Mouse (Mus musculus) c-Kit-positive CD71-positive TER-119-positive erythroid progenitor cells, embryonic 14.5 days (primary cell): Measurements from ENCODE around the gene Dnttip2.

Experiments
- DNase-seq: peaks from one replicate; pipeline ENCODE4 v3.0.0-alpha.2; 2013; ENCODE audit warnings: low spot score

Gene Dnttip2

GRCm38 (mm10) chr3:122290696-122291095 is 16.5 kb downstream of the Dnttip2 start:
- DNase-seq, result no peak

GRCm38 (mm10) chr3:122291828-122292227 is 17.6 kb downstream of the Dnttip2 start:
- DNase-seq, result no peak

- DNase-seq, result peak; percentile 86
Measured at GRCm38 (mm10) chr3:122292300-122293222, 18.4 kb downstream of the Dnttip2 start.

DNA sequence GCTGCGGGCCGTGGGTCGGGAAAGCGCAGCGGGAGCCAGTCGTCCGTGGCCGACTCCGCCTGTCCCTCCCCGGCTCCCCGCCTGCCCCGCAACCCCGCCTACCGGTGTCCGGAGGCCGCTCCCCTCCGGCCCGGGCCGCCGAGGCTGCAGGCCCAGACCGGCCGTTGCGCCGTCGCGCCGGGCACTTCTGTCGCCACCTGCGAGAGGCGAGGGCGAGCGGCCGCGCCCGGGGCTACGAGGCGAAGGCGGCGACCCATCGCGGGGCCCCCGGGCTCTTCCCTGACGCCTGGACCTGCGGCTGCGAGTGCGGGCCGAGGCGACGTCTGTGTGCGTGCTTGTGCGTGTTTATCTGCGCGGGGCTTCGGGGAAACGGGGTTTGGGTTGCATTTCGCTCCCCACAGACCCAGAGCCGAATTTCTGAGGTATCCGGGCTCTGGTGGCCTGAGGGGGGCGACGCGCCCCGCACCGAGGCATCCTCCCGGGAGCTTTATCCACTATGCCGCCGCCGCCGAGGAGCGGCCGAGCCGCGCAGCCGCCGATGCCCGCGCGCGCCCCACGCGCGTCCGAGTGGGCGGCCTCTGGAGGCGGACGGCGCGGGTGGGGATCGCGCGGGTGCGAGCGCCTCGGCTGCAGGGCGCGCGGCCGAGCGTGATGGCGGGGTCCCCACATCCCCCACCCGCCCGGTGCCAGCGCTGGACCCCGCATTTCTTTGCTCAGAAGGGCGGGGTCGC is 19.2 kb downstream of the Dnttip2 start:
- DNase-seq, result no peak

DNA sequence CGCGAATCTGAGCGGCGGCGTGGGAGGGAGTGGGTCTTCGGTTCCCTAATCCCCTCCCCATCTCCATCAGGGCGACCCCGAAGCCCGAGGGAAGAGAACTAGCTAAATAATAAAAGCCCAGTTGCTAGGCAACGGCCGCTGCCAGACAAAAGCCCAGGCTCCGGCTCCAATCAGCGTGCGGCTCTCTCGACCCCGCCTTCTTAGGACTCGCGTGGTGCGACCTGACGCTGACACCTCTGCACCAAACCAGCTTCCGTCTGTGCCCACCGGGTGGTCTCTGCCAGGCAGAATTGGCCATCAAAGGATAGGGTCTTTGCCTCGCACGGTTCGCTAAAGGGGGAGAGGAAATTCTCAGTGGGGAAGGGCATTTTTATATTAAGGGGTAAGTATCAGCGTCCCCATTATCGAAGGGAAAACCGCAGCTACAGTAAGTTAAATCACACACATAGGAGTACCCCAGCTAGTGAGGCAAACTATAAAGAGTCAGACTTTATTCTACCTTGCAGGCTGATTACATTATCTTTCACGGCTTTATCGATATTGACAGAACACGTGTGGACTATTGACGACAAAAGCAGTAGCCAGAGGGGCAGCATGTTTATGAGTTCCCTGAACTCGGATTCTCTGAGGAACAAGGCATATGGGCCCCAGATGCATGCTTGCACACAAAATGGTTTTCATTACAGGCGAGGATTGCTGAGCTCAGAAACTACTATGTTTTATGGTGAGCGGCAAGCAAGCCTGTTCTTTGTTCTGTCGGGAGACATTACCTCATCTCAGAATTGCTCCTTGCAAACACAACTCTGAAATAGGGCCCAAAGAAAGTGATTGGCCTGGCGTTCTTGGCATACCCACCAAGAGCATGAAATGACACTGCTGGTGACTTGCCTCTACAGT is 20.0 kb downstream of the Dnttip2 start, which contains the start of gene Bcar3:
Gene Bcar3, plus strand, starts transcription at position 183 of the 897 bp plus-strand sequence.
- peak; percentile 77 for DNase-seq

GRCm38 (mm10) chr3:122295511-122295910 is 21.3 kb downstream of the Dnttip2 start:
- peak; percentile 70 for DNase-seq

DNA sequence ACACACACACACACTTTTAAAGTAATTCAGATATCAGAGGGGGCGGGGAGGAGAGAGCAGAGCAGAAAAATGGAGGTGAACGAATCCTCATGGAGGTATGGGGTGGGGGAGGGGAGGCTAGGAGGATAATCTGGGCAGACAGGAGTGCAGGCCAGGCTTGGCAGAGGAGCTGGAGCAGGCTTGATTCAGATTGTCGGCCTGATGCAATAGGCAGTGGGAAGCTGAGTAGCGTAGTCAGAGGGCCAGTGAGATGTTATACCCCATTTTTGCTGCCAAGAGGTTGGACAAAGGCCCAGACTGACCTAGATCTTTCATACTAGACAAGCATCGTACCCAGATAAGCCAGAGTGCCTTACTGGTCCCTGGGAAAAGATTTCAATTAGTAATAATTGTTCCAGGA is 22.8 kb downstream of the Dnttip2 start:
- DNase-seq, result no peak

GRCm38 (mm10) chr3:122300983-122301919 is 27.1 kb downstream of the Dnttip2 start:
- no peak for DNase-seq

GRCm38 (mm10) chr3:122304560-122304959 is 30.4 kb downstream of the Dnttip2 start:
- no peak for DNase-seq

DNA sequence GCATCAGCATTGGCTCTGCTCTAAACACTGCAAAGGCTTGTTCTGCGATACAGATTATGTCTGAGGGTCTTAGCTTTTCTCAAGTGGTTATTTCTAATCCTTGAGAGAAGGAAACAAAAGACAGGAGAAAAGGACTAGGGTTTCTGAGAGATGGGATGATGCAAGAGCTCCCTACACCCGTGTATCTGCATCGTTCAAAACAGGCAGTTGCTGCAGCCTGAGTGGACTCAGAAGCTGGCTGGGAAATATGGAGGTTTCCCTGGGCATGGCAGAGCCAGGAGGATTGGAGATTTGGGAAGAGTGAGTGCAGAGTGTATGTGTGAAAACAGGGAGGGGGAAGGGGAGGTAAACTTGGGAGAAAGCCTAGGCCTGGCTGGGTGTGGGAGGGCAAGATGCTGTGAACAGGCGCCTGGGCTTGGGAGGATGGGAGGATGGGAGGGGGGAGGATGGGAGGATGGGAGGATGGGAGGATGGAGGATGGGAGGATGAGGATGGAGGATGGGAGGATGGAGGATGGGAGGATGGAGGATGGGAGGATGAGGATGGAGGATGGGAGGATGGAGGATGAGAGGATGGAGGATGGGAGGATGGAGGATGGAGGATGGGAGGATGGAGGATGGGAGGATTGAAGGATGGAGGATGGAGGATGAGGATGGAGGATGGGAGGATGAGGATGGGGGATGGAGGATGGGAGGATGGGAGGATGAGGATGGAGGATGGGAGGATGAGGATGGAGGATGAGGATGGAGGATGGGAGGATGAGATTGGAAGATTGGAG is 33.9 kb downstream of the Dnttip2 start:
- no peak for DNase-seq

DNA sequence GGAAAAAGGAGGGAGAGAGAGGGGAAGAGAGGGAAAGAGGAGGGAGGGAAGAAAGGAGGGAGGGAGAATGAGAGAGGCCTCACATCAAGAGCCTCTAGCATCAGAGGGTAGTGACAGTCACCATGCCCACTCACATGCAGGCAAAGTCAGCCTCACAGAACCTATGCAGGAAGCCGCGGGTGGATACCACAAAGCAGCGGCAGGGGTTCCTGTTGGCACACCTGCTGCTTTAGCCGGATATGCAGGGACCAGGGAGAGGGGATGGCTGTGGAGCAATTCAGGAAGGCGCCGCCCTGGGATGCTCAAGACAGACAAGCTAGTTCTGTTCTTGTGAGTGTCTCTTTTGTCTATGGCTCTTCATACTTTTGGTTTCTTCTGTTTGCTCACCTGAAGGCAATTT is 34.8 kb downstream of the Dnttip2 start:
- no peak for DNase-seq

GRCm38 (mm10) chr3:122312078-122312477 is 37.9 kb downstream of the Dnttip2 start:
- DNase-seq, result peak; percentile 65

- no peak for DNase-seq
Measured at GRCm38 (mm10) chr3:122312936-122313629, 38.9 kb downstream of the Dnttip2 start.

DNA sequence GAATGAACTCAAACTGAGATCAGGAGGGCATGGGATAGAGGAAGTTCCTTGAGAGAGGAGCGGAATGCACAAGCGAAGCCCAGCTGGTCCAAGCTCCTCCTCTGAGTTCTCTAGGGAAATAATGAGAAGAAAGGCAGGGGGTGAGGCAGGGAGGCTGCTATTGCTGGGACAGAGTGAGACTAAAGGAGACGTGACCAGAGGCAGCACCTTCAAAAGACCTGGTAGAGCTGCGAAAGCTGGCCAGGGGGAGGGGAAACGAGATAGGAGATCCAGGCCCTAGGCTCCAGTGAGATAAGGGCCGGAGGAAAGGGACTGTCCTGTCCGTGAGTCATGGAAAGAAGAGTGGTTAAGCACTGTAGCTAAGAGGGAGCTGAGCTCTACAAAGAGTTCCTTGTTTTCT is 39.7 kb downstream of the Dnttip2 start:
- DNase-seq, result no peak

GRCm38 (mm10) chr3:122316621-122317020 is 42.4 kb downstream of the Dnttip2 start:
- DNase-seq, result no peak

- no peak for DNase-seq
Measured at GRCm38 (mm10) chr3:122317339-122317738, 43.2 kb downstream of the Dnttip2 start.

GRCm38 (mm10) chr3:122322226-122322625 is 48.0 kb downstream of the Dnttip2 start:
- DNase-seq, result no peak

DNA sequence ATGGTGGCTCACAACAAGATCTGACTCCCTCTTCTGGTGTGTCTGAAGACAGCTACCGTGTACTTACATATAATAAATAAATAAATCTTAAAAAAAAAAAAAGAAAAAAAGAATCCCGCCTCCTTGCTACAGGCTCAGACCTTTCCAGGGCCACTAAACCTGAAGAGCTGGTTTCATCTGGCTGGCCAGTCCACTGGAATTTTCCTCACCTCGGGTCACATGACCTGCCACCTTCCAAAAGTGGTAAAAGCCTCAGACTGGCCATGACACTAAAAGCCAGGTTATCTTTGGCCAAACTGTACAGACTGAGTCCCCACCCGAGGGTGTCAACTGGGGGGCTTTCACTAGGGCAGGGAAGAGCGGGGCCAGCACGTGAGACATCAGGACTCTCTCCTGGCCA is 49.7 kb downstream of the Dnttip2 start:
- no peak for DNase-seq

GRCm38 (mm10) chr3:122324528-122324927 is 50.3 kb downstream of the Dnttip2 start:
- no peak for DNase-seq
